Mouse (Mus musculus) frontal cortex, adult (tissue): ENCODE measurements around the gene Snap29.

Experiments used
- ATAC-seq: cut with Nextera tagmentation; 2 replicates; pipeline ENCODE4 v1.9.2; 2017; ENCODE audit warnings: mild to moderate bottlenecking, moderate library complexity, mixed read lengths; ENCODE audit not compliant: low TSS enrichment

Snap29 gene

GRCm38 (mm10) chr16:17405736-17406443, at the start of gene Snap29, which contains the start of gene Pi4ka:
TSS of gene Snap29 (plus strand) at chr16:17405986.
TSS of gene Pi4ka (minus strand) at chr16:17406314.
- ATAC-seq, result peak; percentile 79

GRCm38 (mm10) chr16:17356031-17356430, 49.8 kb upstream of the Snap29 start:
- ATAC-seq, result no peak

- ATAC-seq, result peak; percentile 77; the same call in 1 of the 2 replicates
Measured at GRCm38 (mm10) chr16:17358787-17359186, 47.0 kb upstream of the Snap29 start.

- no peak for ATAC-seq
Measured at GRCm38 (mm10) chr16:17382306-17382705, 23.5 kb upstream of the Snap29 start.

GRCm38 (mm10) chr16:17383594-17384326, 22.0 kb upstream of the Snap29 start:
- no peak for ATAC-seq

- no peak for ATAC-seq
Measured at GRCm38 (mm10) chr16:17392784-17393183, 13.0 kb upstream of the Snap29 start.

GRCm38 (mm10) chr16:17402855-17403254, 2.9 kb upstream of the Snap29 start:
- ATAC-seq, result no peak

GRCm38 (mm10) chr16:17405271-17405696, 502 bp upstream of the Snap29 start:
- peak; percentile 77 for ATAC-seq

- ATAC-seq, result peak; percentile 27; the same call in 1 of the 2 replicates
Measured at GRCm38 (mm10) chr16:17406512-17407231, 886 bp downstream of the Snap29 start.

- ATAC-seq, result no peak
Measured at GRCm38 (mm10) chr16:17409046-17409445, 3.3 kb downstream of the Snap29 start.

GRCm38 (mm10) chr16:17410209-17410608, 4.4 kb downstream of the Snap29 start:
- no peak for ATAC-seq

GRCm38 (mm10) chr16:17423021-17423420, 17.2 kb downstream of the Snap29 start:
- no peak for ATAC-seq

- no peak for ATAC-seq
Measured at GRCm38 (mm10) chr16:17432576-17432975, 26.8 kb downstream of the Snap29 start.

- ATAC-seq, result peak; percentile 98
Measured at GRCm38 (mm10) chr16:17451541-17452372, 46.0 kb downstream of the Snap29 start, which contains the start of gene Crkl. TSS of gene Crkl (plus strand) at chr16:17451987.

GRCm38 (mm10) chr16:17452373-17452715, 46.6 kb downstream of the Snap29 start:
- ATAC-seq, result peak; percentile 54

GRCm38 (mm10) chr16:17456901-17457300, 51.1 kb downstream of the Snap29 start:
- ATAC-seq, result no peak

GRCm38 (mm10) chr16:17460254-17460653, 54.5 kb downstream of the Snap29 start:
- no peak for ATAC-seq

GRCm38 (mm10) chr16:17461596-17461995, 55.8 kb downstream of the Snap29 start:
- no peak for ATAC-seq

- ATAC-seq, result no peak
Measured at GRCm38 (mm10) chr16:17463184-17463583, 57.4 kb downstream of the Snap29 start.

GRCm38 (mm10) chr16:17466875-17467663, 61.3 kb downstream of the Snap29 start:
- peak; percentile 62; the same call in 1 of the 2 replicates for ATAC-seq

GRCm38 (mm10) chr16:17472498-17472897, 66.7 kb downstream of the Snap29 start:
- no peak for ATAC-seq
